Mouse (Mus musculus) activated CD4-positive, CD25-positive, alpha-beta regulatory T cell, adult 9 weeks (primary cell): ENCODE results near the gene Pip4k2c. TPM values are rescaled to one million over a fixed set of nuclear protein-coding genes. Genes with fewer than 3 reads are reported as not detected.

Source experiments
- polyA plus RNA-seq: library from polyadenylated mRNA; unstranded; fragments of 100-300 nt; shearing (Covaris generic); gene quantifications from one replicate; pipeline ENCODE4 v1.2.1, GENCODE M21; 2017

Gene Pip4k2c
- 44.1 TPM for polyA plus RNA-seq

DNA sequence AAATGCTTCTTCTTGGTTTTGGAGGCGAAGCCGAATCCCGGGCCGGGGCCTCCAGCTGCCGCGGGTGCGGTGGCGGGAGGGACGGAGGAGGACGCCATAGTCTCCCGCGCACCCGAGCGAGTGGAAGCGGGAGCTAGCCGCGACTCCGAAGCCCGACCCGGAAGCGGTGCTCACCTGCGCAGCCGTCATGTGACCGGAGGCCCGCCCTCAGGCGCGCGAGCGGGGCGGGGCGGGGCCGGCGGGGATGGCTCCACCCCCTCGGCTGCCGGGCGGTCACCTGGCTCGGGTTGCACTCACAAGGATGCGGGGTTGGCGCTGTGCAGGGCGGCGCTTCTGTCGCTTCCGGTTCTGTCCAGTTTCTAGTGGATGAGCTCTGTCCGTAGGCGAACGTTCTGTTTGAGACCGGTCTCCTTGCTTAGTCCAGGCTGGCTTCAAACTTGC lies at the start of gene Pip4k2c:
TSS of gene Pip4k2c (minus strand) at position 172 of the 441 bp plus-strand sequence.

DNA sequence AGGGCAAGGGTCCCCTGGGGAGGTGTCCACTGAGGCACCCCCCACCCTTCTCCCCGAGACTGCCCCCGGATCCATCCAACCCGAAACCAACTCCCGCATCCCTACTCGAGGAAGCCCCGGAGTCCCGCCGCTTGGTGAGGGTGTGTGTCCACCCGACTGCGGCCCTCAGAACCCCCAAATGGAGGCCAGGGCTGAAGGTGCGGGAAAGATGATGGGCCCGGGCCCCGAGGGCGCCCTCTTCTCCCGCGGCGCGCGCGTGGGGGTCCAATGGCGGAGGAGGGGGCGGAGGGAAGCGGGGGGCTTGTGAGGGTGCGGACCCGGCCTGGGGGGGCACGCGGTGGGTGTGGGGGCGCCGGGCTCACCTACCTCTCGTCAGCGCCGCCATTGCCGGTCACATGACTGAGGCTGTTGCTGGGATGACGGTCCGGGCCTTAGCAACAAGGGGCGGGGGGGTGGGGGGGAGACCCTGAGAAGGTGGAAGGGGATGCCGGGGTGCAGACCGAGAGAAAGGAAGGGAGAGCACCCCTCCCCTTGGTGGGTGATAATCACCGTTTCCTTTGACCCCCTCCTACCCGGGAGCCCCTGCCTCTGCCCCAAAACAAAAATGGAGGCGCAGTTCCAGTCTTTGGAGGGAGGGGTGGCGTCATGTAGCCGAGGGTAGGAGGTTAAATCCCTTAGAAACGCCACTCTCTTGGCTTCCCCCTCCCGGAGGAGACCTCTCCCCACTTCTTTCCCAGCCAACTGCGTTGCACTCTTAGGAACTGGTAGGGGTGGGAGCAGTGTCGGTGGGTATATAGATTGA lies 15.9 kb downstream of the Pip4k2c start, which contains the start of gene Dtx3:
TSS of gene Dtx3 (minus strand) at position 401 of the 802 bp plus-strand sequence.

DNA sequence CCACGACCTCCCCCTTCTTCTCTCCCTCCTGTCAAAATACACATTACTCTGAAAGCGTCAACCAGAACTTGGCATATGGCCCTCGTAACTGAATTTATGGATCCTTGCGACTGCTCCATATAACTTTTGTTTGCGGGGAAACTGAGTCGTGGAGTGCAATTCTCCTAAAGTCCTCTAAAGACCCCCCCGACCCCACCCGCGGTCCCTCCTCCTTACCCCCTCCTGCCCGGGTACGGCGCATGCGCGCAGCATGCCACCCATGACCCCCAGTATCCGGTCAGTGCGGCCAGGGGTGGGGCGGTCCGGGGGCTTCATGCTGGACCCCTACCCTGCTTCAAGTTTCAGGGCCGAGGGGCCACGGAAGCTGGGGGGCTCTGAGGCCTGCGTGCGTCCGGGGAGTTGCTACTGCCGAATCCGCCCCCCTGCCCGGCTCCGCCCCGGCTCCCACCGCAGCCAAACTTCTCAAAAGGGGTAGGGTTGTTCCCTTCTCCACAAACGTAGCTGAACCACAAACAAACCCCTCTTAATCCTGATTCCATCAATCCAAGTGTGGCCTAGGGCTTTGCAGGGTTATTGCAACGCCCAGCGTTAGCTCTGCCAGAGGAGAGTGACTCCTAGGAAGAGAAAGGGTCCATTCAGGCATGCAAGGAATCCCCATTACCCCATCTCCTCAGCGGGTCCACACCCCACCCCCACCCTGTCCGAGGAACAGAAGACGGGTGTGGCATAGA lies 21.6 kb downstream of the Pip4k2c start, which contains the start of gene Arhgef25:
TSS of gene Arhgef25 (minus strand) at position 433 of the 731 bp plus-strand sequence.

DNA sequence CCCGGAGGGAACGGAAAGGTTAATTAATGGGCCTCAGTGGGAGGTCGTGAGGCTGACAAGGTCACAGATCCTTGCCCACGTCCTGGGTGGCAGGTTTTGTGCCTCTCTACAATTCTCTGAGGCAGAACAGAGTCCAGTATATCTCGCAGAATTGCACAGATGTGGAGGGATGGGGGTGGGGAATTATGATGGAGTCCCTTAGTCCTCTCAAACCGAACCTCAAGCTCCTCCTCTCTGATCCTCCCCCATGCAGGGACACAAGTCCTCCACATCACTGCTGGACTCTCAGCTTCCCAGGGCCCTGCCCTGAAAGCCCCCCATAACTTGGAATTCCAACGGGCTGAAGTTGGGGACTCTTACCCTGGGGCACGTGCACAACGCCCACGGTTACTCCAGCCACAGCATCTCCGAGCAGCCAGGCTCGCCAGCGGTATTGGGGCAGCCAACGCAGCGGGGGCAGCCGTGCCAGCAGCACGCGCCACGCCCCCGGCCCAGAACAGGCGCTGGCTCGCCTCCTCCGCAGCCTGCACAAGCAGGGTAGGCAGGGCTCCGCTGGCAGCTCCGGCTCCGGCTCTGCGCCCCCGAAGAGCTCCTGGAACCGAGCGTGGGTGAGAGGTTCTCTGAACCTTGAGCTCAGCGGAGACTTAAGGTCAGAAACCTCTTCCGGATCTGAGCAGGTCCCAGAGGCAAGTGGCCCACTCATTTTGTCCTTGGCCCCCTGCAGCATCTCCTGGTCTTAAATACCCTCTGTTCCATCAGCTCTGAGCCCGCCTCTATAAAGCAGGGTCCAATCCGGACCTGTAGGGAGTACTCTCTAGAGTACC lies 31.3 kb downstream of the Pip4k2c start, which contains the start of gene Slc26a10:
TSS of gene Slc26a10 (minus strand) at position 775 of the 824 bp plus-strand sequence.

DNA sequence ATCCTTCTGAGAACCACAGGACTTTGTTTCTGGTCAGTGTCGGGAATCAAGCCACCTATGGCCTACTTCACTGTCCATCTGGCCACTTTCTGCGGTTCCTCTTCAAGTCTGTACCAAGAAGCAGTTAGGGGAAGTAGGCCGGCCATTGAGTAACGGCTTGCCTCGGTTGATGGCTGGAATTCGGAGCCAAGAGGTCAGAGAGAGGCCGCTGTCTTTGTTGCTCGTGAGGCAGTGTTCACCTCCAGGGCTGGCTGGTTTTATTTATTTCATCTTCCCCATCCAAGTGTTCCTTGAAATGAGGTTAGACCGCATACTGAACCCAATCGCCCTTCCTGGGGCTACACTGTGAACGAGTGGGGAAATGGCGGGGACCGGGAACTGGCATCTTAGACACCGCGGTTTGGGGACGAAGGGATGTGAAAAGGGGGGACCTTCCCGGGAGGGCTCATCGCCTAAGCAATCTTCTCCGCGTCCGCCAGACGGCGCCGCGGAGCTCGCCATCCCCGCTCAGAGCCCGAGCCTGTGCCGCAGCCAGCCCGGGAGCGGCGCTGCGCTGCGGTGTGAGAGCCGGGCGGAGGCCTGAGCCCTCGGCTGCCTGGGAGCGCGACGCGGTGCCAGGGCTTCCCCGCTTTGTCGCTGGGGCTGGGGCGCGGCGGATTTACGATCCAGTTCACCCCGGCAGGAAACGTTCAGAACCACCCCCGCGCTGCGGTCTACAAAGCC lies 46.6 kb downstream of the Pip4k2c start, which contains the start of gene B4galnt1:
TSS of gene B4galnt1 (plus strand) at position 595 of the 723 bp plus-strand sequence.

Other genes with a start within 250 kb of the Pip4k2c start
- 16.0 TPM for gene Ctdsp2, start 232.9 kb downstream of the Pip4k2c start, polyA plus RNA-seq
- gene Avil, start 210.9 kb downstream of the Pip4k2c start, polyA plus RNA-seq = 0.15 TPM
- 46.6 TPM for gene Tsfm, start 180.7 kb downstream of the Pip4k2c start, polyA plus RNA-seq
- gene Mettl1, start 170.2 kb downstream of the Pip4k2c start, polyA plus RNA-seq = 22.3 TPM
- gene Eef1akmt3, start 170.1 kb downstream of the Pip4k2c start, polyA plus RNA-seq = 0.17 TPM
- 0.17 TPM for gene Cyp27b1, start 163.3 kb downstream of the Pip4k2c start, polyA plus RNA-seq
- gene March9, start 151.4 kb downstream of the Pip4k2c start, polyA plus RNA-seq = 0.23 TPM
- 367 TPM for gene Cdk4, start 148.1 kb downstream of the Pip4k2c start, polyA plus RNA-seq
- 116 TPM for gene Tspan31, start 141.3 kb downstream of the Pip4k2c start, polyA plus RNA-seq
- gene Agap2, start 136.3 kb downstream of the Pip4k2c start, polyA plus RNA-seq = 30.6 TPM
- gene Os9, start 90.5 kb downstream of the Pip4k2c start, polyA plus RNA-seq = 200 TPM
- gene B4galnt1, start 46.4 kb downstream of the Pip4k2c start, polyA plus RNA-seq = 589 TPM
- 6.3 TPM for gene Slc26a10, start 30.9 kb downstream of the Pip4k2c start, polyA plus RNA-seq
- gene Arhgef25, start 21.5 kb downstream of the Pip4k2c start, polyA plus RNA-seq = 0.40 TPM
- 130 TPM for gene Dtx3, start 15.9 kb downstream of the Pip4k2c start, polyA plus RNA-seq
- gene Kif5a, start 51.8 kb upstream of the Pip4k2c start, polyA plus RNA-seq = 0.33 TPM
- 118 TPM for gene Dctn2, start 54.8 kb upstream of the Pip4k2c start, polyA plus RNA-seq
- gene Mbd6, start 77.4 kb upstream of the Pip4k2c start, polyA plus RNA-seq = 9.3 TPM
- gene Mars, start 100.2 kb upstream of the Pip4k2c start, polyA plus RNA-seq = 71.0 TPM
- gene Arhgap9, start 110.4 kb upstream of the Pip4k2c start, polyA plus RNA-seq = 139 TPM
- 0.49 TPM for gene Gli1, start 130.4 kb upstream of the Pip4k2c start, polyA plus RNA-seq
- gene Inhbe, start 142.8 kb upstream of the Pip4k2c start, polyA plus RNA-seq = not detected
- not detected for gene Inhbc, start 158.8 kb upstream of the Pip4k2c start, polyA plus RNA-seq
- 13.2 TPM for gene R3hdm2, start 168.7 kb upstream of the Pip4k2c start, polyA plus RNA-seq